Mouse (Mus musculus): ENCODE measurements around the gene Gpc1. TPM values are rescaled to one million over a fixed set of nuclear protein-coding genes. Genes with fewer than 3 reads are reported as not detected.

The Gpc1 gene
- total and polyA plus RNA-seq, 3 experiments = 0.05 to 0.55 TPM; not detected in 1

DNA sequence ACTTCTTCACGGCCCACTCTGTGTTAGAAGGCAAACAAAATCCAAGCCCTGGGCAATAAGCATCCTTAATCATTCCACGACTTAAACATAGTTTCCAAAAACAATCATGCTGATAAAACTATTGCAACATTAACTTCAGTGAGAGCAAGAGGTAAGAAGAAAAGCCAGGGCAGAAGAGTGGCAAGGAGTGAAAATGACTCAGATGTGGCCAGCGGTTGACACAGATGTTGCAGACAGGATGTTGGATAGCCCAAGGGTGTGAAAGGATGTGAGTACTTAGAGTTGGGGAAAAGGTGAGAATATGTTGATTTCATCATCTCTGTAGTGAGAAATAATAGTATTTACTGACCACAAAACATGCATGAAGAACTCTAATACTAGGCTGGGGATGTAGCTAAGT, 24.7 kb upstream of the Gpc1 start:
- H3K27ac ChIP-seq (ENCODE audit: insufficient read depth, low read depth) = no peak overlapping the region
- no peak overlapping the region for H3K4me3 ChIP-seq (replicated peaks in 1 of 3; ENCODE audit: low read depth in 2 of 3, low read length in 2 of 3, poor library complexity in 1 of 3)
- peak; percentile 27 for DNase-seq (ENCODE audit: extremely low read depth)
- H3K9ac ChIP-seq (ENCODE audit: insufficient read depth, low read depth) = no peak overlapping the region
- no peak overlapping the region for H3K4me2 ChIP-seq (ENCODE audit: insufficient read depth, low read depth, poor library complexity, severe bottlenecking)
- no peaks in the 10 kb centered on the region for H3K36me3 ChIP-seq (replicated peaks in 1 of 2; ENCODE audit: control insufficient read depth in 1 of 2, insufficient read depth in 1 of 2, low read length in 1 of 2)
- H3K27me3 ChIP-seq (replicated peaks) = peaks cover 47% of the 10 kb centered on the region
- no peaks in the 10 kb centered on the region for H3K79me2 ChIP-seq (replicated peaks; ENCODE audit: control insufficient read depth, extremely low read depth, insufficient read depth, poor library complexity, severe bottlenecking)
- in situ Hi-C loops (cut with MboI; ENCODE audit: low pct_ligation_motif_present, low pct_unique_long_range_greater_than_20kb, low sequenced_read_pairs) (no loop called here), dilution Hi-C loops (cut with MboI; ENCODE audit: extremely low pct_ligation_motif_present, extremely low pct_unique_long_range_greater_than_20kb, low sequenced_read_pairs) (no loop called here)
- H3K4me1 ChIP-seq (ENCODE audit: control insufficient read depth in 1 of 2, insufficient read depth in 2 of 2) = peaks cover 25 to 28% of the 10 kb centered on the region in 2 experiments
- TF ChIP-seq HCFC1 (IDR thresholded peaks at IDR 0.05; ENCODE audit: low read depth, low read length) = no peak
- TF ChIP-seq EP300 (IDR thresholded peaks at IDR 0.05; ENCODE audit: low read length) = no peak; the same call in 1 of the 2 replicates
- peak; percentile 46; the same call in 1 of the 2 replicates for TF ChIP-seq TCF12 (IDR thresholded peaks at IDR 0.05; ENCODE audit: low read depth, low read length)
- no peak for TF ChIP-seq NRF1 (IDR thresholded peaks at IDR 0.05; ENCODE audit: low read depth, low read length)
- peak; percentile 50 for TF ChIP-seq IRF4 (IDR thresholded peaks at IDR 0.05; ENCODE audit: low read depth, low read length)
- peak; percentile 18; the same call in 1 of the 2 replicates for TF ChIP-seq MEF2A (IDR thresholded peaks at IDR 0.05; ENCODE audit: borderline replicate concordance, low read depth, low read length)
- TF ChIP-seq RCOR1 (conservative IDR thresholded peaks at IDR 0.05; ENCODE audit: low read depth, low read length) = 0 out of 2 replicates have a peak, but pooled peaks have one; percentile 40
- TF ChIP-seq ETS1 (conservative IDR thresholded peaks at IDR 0.05; ENCODE audit: low read depth, low read length) = peak; percentile 68; the same call in 1 of the 2 replicates
- peak; percentile 24; the same call in 1 of the 2 replicates for TF ChIP-seq JUND (conservative IDR thresholded peaks at IDR 0.05; ENCODE audit: low read depth, low read length)
- peak; percentile 54 for TF ChIP-seq BHLHE40 (IDR thresholded peaks at IDR 0.05; ENCODE audit: low read depth, low read length)
- TF ChIP-seq JUN (IDR thresholded peaks at IDR 0.05; ENCODE audit: insufficient read depth, low read depth, low read length) = no peak
- TF ChIP-seq ZNF384 (IDR thresholded peaks at IDR 0.05; ENCODE audit: low read depth, low read length) = no peak
- peaks cover 8% of the 10 kb centered on the region for H3K9me3 ChIP-seq (replicated peaks; ENCODE audit: low read length)

DNA sequence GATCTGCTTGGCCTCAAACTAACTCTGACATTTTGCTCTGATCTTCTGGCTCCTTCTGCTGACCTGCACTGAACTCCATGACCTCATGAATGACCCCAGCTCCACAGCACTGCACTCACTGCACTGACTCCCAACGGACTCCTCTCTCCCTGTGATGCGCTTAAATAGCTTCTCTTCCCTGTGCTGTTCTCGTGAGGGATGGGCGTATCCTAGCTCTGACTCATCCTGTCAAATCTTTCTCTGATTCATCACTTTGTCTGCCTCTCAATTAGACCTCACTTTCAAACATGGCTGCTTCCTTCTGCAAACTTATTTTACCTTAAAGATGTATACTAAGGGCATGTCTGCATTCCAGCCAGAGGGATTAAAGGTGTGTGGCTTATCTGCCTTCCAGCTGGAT, 21.8 kb upstream of the Gpc1 start:
- no peak for DNase-seq (ENCODE audit: extremely low read depth)
- Histone ChIP-seq H3K4me1 (ENCODE audit: control insufficient read depth in 1 of 2, insufficient read depth in 2 of 2) (peaks cover 15 to 18% of the 10 kb centered on the region in 2 experiments), H3K9ac (ENCODE audit: insufficient read depth, low read depth) (no peak overlapping the region), H3K79me2 (replicated peaks; ENCODE audit: control insufficient read depth, extremely low read depth, insufficient read depth, poor library complexity, severe bottlenecking) (no peaks in the 10 kb centered on the region), H3K4me3 (replicated peaks in 1 of 3; ENCODE audit: low read depth in 2 of 3, low read length in 2 of 3, poor library complexity in 1 of 3) (no peak overlapping the region), H3K4me2 (ENCODE audit: insufficient read depth, low read depth, poor library complexity, severe bottlenecking) (no peak overlapping the region), H3K36me3 (replicated peaks in 1 of 2; ENCODE audit: control insufficient read depth in 1 of 2, insufficient read depth in 1 of 2, low read length in 1 of 2) (no peaks in the 10 kb centered on the region), H3K9me3 (replicated peaks; ENCODE audit: low read length) (peaks cover 13% of the 10 kb centered on the region), H3K27ac (ENCODE audit: insufficient read depth, low read depth) (no peak overlapping the region), H3K27me3 (replicated peaks) (peaks cover 40% of the 10 kb centered on the region)
- dilution Hi-C loops (cut with MboI; ENCODE audit: extremely low pct_ligation_motif_present, extremely low pct_unique_long_range_greater_than_20kb, low sequenced_read_pairs) (no loop called here), in situ Hi-C loops (cut with MboI; ENCODE audit: low pct_ligation_motif_present, low pct_unique_long_range_greater_than_20kb, low sequenced_read_pairs) (no loop called here)
- TF ChIP-seq ZC3H11A (IDR thresholded peaks at IDR 0.05; ENCODE audit: low read depth, low read length) = no peak
- TF ChIP-seq TBP (conservative IDR thresholded peaks at IDR 0.05; ENCODE audit: low read depth, low read length) = no peak
- TF ChIP-seq ZMIZ1 (IDR thresholded peaks at IDR 0.05; ENCODE audit: low read depth, low read length) = no peak
- TF ChIP-seq KAT2A (IDR thresholded peaks at IDR 0.05; ENCODE audit: insufficient replicate concordance, low read length) = no peak
- TF ChIP-seq SMC3 (IDR thresholded peaks at IDR 0.05; ENCODE audit: low read depth, low read length) = no peak
- no peak for TF ChIP-seq PAX5 (IDR thresholded peaks at IDR 0.05; ENCODE audit: low read length)
- TF ChIP-seq ZKSCAN1 (IDR thresholded peaks at IDR 0.05; ENCODE audit: borderline replicate concordance, low read depth, low read length) = no peak
- no peak for TF ChIP-seq CHD1 (IDR thresholded peaks at IDR 0.05; ENCODE audit: low read depth, low read length)
- no peak for TF ChIP-seq MXI1 (IDR thresholded peaks at IDR 0.05; ENCODE audit: low read depth, low read length)
- no peak for TF ChIP-seq CHD2 (IDR thresholded peaks at IDR 0.05; ENCODE audit: low read length)
- no peak for TF ChIP-seq MAZ (IDR thresholded peaks at IDR 0.05; ENCODE audit: low read depth, low read length)
- no peak for TF ChIP-seq POLR2AphosphoS2 (IDR thresholded peaks at IDR 0.05; ENCODE audit: low read depth, low read length)
- no peak for TF ChIP-seq USF2 (conservative IDR thresholded peaks at IDR 0.05; ENCODE audit: low read depth, low read length)
- TF ChIP-seq RCOR1 (conservative IDR thresholded peaks at IDR 0.05; ENCODE audit: low read depth, low read length) = no peak
- TF ChIP-seq CTCF (conservative IDR thresholded peaks at IDR 0.05 in 1 of 2, IDR thresholded peaks at IDR 0.05 in 1 of 2; ENCODE audit: low read depth in 2 of 2, low read length in 2 of 2) = no peak
- TF ChIP-seq RAD21 (IDR thresholded peaks at IDR 0.05; ENCODE audit: low read depth, low read length) = no peak
- TF ChIP-seq MYC (IDR thresholded peaks at IDR 0.05; ENCODE audit: low read depth, low read length) = no peak
- no peak for TF ChIP-seq MAFK (IDR thresholded peaks at IDR 0.05; ENCODE audit: insufficient replicate concordance, low read length)

Measured in CH12.LX (cell line).